Mouse (Mus musculus): ENCODE measurements around the gene Smug1. TPM values are rescaled to one million over a fixed set of nuclear protein-coding genes. Genes with fewer than 3 reads are reported as not detected.

The Smug1 gene
- polyA plus RNA-seq (2017; shearing (Covaris generic)): 1 to 10 TPM; 6.0 to 8.1 TPM

DNA sequence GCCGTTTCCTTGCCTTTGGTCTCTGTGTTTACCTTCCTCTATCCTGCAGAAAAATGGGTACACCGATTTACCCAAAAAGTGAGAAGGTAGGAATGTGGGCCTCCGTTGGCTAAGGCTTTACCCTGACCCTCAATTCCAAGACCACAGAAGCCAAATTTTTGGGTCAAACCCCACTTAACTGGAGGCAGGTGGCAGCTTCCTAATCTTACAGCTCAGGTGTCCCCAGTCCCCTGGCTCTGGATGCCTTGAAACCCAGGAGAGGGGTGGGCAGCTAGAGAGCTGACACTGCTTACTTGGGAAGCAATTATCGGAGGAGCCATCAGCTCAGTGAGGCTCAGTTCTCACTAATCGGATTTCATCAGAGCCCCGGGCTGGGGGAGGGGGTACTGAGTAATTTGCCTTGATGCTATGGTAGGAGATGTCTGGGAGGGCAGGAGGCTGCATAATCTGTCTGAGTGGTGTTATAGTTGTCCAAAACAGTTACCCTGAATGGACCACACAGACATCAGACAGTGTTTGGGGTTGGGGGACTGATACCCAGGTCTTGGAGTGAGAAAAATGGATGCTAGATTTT lies at the start of gene Smug1:
Gene Smug1 (minus strand): TSS at position 51 of the 574 bp plus-strand sequence.
- ATAC-seq: no peak

DNA sequence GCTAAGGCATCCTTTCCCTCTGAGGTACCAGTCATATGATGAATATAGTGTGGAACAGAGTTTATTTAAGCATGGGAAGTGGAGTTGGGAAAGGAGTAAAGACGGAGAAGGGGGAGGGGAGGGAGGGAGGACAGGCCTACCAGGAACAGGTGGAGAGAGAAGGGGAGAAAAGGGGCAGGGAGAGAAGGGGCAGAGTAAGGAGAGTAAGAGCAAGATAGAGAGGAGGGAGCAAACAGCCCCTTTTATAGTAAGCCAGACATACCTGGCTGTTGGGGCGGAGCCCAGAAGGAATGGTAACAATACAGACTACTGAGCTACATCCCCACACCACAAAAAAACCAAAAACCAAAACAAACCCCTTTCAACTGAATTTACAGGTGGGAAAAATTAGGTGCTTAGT lies 49.2 kb upstream of the Smug1 start:
- ATAC-seq: no peak

DNA sequence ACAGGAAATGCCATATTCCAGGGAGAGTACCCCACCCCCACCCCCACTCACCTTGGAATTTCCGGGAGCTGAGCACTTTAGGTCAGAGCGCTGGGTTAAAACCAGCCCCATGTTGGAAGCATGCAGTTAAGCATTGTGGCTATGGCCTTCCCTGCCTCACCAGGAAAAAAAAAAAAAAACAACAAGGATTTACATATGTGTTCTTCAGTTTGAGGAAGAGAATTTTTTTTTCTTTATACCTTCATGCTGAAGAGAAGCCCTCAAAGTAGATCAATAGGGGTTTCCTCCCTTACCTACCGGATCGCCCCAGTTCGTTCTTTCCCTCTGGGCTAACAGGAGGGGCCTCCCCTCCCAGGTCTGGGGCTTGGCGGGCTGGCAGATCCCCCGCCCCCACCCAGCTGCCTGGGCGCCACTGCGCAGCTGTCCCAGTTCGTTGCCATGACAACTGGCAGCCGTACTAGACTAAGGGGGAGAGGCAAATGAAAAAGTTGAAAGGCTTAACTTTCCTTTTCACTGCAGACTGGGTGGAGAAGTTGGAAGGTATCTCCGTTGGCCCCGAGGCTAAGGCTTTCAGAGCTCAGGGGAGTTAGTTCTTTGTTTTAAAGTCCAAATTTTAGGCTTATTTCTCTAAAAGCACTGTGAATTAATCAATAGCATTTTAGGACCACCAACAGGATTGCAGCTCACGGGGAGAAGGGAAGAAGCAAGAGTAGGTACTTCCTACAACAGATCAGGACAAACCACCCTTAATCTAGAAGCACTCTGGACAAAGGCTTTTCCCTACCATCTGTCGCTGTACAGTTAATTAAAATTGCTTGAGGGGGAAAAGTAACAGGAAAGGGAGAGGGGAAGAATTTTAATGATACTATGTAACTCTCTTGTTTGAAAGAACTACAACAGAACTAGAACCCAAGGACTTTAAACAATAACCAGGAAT lies 48.3 kb upstream of the Smug1 start:
- ATAC-seq: peak; percentile 98

DNA sequence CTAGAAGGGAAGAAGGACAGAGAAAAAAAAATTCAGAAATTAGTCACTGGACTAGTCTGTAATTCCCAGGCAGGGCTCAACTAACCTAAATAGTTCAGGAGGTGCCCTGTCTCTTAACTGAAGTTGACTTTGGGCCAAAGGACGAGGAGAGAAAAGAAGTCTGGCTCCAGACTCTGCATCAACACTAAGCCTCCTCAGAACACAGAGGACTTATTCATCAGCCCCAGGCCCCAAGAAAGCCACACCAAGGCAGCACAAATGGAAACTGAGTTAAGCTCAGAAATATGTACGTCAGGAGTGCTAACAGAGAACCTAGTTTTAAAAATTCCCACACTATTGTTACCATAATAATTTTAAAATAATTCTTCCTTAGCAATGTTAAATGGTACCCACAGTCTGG lies 47.3 kb upstream of the Smug1 start:
- no peak for ATAC-seq

DNA sequence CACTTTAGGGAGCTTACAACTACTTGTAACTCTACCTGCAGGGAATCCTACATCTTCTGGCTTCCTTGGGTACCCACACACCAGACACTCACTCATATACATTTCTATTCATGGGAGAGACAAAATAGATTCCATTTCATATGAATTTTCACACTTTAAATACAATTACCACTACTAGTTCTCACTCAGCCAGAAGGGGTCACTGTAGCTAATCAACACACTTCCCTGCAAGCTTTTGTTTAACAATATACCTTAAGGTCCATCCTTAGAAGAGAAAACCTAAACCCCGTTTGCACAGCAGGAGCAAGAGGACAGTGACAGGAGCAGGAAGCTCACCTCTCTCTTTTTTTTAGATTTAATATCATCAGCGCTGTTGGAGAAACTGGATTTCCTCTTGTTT lies 38.3 kb upstream of the Smug1 start:
- ATAC-seq: no peak

DNA sequence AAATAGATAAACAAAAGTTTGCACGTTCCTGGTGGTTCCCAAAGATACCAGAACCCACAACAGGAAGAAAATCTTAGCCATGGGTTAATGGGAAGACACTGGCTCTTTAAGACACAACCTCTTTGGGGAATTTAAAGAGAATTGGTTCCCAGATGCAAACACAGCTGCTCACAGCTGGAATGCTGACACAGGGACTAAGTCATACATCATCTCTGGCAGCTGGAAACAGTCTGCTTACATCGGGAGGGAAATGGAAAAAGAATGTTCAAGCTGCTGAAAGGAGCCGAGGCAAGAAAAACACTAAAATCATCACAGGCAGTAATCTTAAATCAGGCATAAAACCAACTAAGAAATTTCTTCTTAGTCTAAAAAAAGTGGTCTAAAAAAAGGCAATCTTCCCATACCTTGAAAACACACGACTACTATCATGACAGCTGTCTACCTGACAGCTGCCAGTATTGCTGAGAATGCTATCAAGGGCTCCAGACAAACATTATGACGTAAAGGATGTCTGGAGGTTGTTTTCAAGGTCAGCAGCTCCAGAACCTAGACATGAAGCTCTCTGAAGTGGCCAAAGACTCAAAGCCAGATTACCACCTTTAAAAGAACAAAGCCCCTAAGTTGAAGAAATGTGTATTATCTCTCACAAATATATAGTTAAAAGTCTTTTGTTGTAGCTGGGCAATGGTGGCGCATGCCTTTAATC lies 35.3 kb upstream of the Smug1 start:
- ATAC-seq: no peak

DNA sequence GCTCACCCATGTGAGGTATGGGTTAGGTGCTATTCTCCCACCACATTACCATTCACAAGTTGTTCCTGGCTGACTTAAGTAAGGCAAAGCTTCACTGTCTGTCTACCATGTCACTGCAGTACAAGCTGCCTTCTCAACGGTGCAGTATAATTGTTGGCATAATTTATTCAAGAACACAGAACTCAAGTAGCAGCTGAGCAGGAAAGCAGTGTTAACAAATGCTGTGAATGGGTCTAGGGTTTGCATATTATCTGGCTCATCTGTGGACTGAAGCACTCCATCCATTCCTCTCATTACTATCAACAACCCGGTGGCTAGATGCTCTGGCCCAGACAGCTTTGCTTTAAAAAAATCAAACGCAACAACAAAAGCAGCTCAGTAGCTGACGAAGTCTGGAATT lies 30.9 kb upstream of the Smug1 start:
- ATAC-seq: no peak

DNA sequence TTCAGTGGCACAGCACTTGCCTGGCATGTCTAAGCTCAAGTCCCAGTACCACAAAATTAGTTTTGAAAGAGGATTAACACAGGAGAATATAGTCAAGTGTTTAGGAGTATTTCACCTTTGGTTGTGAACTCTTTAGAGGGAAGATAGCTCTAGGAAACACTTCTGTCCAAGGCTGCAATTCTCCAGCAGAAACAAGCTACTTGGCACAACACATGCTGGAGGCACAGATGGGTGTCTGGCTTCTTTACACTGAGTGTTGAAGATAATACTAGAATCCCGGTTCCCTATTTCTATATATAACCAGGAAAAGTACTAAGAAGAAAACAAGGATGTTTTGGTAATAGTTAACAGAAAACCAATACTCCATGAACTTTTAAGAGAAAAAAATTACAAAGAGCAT lies 29.9 kb upstream of the Smug1 start:
- ATAC-seq: no peak

DNA sequence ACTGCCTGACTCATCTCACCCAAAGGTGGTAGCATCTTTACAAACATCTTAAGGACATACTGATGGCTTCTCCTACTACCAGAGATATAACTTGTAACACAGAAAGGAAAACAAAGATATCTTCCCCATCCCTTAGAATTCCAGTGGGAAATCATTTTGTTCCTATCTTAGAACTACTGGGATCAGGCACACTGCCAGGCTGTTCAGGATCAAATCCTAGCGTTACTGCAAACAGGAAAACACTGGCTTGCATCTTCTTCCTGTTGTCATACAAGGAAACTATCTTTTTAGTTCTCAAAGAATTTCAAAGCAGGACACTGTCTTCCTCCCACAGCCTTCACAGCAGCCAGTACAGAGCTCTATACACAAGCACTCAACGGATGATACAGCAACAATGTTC lies 26.7 kb upstream of the Smug1 start:
- ATAC-seq: no peak

DNA sequence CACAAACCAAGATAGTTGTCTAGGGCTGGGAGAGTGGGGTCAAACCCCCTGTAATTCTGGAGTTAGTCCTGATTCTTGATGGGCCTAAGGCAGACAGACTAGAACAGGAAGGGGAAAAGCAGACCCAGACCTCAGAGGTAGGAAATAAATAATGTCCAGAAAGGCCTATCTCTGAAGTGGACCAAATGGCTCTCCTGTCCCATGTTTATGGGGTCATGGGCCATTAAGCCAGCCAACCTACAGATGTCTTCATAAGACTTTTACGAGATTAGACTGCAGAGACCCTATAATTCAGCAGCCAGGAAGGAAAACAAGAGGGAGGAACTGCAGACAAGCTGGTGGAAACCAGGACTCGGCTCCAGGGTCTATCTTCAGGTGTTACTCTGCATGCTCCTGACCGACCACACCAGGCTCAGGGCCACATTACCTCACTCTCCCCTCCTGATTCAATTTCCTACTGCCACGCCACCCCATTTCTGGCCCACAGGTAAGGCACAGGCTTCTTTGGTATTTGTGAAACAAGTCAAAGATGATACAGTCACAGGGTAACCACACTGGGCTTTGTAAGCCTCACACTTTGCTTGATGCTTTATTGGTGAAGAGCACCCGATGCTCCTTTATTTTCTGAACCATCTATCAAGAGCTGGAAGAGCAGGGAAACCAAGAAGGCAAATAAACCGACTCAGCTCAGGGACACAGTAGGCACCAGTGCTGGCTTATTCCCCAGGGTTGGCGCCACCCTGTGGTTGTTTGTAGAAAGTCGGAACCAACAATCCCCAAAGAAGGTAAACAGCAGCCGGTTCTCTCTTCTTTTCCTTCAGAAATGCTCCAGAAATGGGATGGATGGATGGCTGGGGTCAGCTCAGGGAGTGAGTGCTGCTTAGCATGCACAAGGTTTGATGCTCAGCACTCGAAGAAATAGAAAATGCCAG lies 23.9 kb upstream of the Smug1 start:
- peak; percentile 62 for ATAC-seq

DNA sequence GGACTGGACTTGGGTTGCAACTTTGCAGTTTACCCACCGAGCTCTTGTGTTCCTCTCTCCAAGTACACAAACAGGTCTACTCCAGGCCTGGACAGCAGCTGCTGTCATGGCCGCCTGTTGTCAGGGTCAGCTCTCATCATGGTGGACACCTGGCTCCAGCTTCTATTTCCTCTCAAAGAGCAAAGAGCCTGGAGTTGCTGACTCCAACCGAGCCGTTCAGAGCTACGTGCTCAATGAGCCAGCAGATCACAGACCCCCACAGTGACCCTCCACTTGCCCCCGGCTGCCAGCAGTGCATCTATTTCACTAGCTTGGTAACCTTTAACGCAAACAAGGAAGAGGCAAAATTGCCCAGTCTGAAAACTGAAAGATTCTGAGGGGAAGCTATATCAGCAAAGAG lies 23.2 kb upstream of the Smug1 start:
- no peak for ATAC-seq

DNA sequence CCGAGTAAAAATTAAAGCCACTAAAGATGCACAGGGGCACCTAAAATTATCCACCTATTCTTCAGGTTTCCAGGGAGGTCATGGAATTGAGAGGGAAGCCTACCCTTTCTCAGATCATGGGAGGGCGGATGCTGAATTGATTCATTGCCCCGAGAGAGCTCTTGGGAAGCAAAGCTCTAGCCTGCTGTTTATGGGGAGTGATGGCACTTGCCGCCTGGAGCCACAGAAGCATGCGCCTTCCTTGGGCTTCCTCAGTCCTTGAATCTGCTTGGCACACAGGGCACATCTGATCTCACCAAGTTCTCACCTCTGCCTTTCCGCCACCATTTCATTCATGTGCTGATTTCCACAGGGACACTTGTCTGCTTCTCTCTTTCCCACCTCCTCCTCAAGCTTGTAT lies 20.9 kb upstream of the Smug1 start:
- no peak for ATAC-seq

DNA sequence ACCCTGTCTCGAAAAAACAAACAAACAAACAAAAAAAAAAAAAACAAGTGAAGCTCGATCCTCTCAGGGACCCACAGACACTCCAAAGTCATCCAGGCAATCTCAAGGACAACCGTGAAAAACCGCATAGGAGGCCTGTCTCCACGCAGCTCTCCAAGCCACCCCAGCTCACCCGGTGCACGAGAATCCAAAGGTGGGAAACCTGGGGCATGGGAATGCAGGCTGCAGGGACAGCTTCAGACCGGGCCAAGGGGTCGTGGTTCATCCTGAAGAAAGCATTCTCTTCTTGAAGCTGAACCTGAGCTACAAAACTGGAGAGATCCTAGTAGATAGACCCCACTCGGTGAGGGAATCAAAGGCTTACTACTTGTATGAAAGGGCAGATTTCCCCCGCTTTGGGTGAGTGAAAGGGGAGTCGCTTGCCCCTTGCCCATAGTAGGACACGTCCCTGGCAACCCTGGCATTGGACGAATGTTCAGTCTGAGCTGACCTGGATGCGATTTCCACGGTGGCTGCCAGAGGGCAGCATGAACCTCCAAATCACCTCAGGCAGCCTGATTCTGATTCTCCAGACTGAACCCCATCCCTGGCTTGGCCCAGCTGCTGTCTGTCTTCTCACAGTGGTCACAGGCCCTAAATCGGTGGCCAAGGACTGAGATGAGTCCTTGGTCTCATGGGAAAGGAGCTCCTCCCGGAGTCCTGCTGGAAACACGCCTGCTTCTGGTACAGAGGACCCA lies 18.7 kb upstream of the Smug1 start:
- no peak for ATAC-seq

DNA sequence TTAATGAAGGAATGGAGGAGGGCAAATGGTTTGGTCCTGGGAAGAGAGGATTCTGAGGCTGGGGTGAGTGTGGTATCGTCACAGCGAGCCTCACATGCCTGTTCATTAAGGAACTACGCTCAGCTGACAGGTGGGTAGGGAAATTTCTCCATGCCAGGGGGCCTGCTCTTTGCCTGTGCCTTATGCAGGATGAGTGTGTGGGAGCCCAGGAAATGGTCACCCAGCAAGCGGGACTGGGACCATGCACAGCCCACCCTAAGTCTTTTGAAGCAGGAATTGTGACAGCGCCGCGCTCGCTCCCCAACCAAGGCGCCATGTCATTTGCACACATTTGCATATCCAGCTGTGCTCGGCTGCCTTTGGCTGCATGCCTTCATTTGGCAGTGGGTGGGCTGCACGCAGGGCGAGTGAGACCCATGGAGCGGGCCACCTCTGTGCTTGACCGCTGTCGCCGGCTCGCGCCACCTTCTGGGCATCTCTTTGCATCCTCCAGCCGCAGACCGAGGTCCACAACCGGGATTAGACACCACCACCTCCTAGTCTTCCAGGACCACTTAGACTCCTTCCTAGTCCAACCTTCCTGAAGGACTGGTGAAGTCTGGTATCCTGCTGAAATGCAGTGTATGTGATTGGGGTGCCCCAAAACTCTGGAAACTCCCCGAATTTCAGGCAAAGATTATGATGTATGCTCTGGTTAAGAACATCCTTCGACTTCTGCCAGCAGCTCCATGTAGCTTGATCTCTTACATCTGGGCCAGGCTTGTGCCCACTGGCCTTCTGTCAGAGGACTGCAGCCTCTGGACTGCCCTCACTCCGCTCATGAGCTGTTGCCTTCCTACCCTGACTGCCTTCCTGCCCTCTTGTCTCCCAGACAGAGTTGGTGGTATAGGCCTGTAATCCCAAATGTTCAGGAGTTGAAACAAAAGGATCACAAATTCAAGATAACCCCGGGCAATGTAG lies 17.0 kb upstream of the Smug1 start:
- no peak for ATAC-seq

DNA sequence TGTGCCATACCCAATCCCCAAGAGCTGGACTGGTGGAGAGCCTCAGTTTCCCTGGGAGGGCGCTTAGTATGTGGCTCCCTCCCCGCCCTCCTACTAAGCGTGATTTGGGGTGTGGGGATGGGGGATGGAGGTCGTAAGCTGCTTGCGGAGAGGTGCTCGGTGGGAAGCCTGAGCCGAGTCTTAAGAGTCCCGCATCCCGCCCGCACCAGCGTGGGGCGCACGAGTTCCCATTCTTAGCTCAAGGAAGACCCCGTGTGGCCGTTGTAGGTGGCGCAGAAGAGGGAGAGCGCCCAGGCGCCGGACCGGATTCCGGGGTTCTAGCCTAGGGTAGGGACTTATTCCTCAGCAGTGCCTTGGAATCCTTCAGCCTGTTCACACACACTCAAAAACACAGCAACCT lies 16.2 kb upstream of the Smug1 start:
- ATAC-seq: peak; percentile 60

DNA sequence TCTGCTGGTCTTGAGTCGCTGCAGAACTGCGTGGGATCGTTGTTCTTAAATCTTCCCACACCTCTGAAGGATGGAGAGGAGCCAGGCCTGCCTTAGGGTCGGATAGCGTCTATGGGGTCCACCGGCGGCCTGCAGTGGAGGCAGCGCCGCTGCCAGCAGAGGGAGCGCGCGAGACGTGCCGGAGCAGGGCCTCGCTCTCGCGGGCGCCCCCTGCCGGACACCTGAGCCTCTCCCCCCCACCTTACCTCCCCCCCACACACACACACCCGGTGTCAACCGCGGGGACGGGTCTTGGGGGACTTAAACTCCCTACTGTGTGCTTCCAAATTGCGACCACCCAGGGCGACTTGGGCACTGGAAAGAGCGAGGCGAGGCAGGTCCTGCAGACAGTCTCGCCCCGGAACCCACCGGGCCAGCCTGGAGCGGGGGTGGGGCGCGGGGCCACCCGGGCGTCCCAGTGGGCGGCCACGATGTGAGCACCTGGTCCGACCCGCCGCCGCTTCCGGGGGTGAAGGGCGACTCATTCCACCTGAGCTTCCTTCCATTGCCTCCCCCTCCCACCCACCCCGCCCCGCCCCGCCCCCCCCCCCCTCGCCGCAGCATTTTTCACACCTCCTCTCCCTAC lies 15.4 kb upstream of the Smug1 start:
- peak; percentile 76 for ATAC-seq

DNA sequence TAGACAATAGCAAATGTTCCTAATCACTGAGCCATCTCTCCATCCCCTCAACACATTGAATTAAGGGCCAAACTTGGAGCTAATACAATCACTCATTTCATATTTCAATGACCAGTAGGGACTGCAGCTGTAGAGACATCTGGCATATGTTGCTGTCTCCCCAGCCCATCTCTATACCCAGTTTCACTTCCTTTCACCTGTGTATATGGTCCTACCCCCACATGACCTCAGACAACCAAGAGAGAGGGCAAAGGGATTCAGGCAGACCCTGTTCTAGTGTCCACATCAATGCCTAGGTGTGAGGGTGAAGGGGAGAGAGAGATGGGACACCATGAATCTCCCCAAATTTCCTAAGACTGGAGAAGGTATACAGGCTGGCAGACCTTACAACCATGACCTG lies 13.5 kb upstream of the Smug1 start:
- ATAC-seq: no peak

DNA sequence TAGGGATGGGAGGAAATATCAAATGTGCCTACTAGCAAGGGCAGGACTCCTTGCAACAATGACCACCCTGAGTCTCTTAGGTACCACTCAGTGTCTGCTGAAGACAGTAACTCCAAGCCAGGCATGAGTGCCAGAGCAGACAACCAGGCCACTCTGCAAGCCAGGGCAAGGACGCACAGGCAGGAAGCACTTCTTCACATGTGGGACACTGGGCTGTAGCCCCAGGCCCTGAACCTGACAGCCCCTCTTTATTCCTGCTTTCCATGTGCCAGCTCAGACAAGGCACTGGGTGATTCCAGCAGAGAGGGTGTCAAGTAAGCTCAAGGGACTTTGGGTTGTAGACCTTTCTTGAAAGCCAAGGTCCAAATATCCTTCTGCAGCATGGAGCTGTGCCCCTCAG lies 11.9 kb upstream of the Smug1 start:
- ATAC-seq: no peak

DNA sequence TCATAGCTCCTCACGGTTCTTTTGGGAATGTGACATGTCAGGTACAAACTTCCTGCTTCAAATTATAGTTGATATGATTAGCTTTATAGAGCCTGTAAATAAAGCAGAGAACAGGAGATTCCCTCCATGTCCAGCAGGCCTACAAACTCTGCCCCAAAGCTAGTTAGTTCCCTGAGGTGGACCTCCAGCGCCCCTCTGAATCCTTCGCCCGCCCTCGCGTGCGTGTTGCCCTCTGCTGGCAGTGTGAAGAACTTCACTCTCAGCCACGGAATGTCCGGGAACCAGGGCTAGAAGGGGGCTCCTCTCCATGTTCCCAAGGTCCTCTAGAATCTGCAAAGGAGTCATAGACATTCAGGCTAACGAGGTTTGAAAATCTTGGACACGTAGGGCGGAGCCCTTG lies 11.2 kb upstream of the Smug1 start:
- ATAC-seq: no peak

DNA sequence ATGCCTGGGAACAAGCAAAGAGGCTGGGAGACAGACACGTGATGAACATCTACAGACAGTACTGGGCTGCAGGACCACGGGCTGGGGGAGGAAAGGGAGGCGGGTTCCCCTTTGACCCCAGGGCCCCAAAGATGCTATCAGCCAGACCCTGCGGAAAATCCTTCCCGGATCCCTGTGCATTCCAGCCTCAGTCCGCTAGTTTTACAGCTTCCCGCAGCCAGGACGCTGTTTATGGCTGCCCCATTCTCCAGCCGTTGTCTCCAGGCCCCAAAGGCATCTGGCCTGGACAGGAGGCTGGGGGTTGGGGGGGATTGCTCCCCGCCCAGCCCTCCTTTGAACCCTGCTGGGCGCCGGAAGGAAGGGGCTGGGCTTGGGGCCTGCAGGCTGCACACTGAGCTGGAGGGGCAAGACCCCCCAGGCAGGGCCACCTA lies 10.7 kb upstream of the Smug1 start:
- no peak for ATAC-seq

All from CD4-positive, CD25-positive, alpha-beta regulatory T cell, adult 4 months (primary cell).